Mouse (Mus musculus) mature B cell (primary cell): Measurements from ENCODE around the gene Prkce.

Experiments used
- in situ Hi-C: fragments of 300-500 bp; cut with MboI; formaldehyde crosslinking; loops from 2 replicates; pipeline ENCODE4 v1.14.3; 2019

Prkce gene

GRCm38 (mm10) chr17:86615592-86616291 lies 448.2 kb downstream of the Prkce start:
- in situ Hi-C loops, result no loop called here

- in situ Hi-C loops, result no loop called here
Measured at GRCm38 (mm10) chr17:86617570-86618237, 450.1 kb downstream of the Prkce start.

GRCm38 (mm10) chr17:86618431-86618861 lies 450.9 kb downstream of the Prkce start:
- in situ Hi-C loops, result no loop called here

- in situ Hi-C loops, result no loop called here
Measured at GRCm38 (mm10) chr17:86622862-86623261, 455.3 kb downstream of the Prkce start.

GRCm38 (mm10) chr17:86626523-86626922 lies 458.9 kb downstream of the Prkce start:
- in situ Hi-C loops, result no loop called here

GRCm38 (mm10) chr17:86633131-86633530 lies 465.5 kb downstream of the Prkce start:
- in situ Hi-C loops, result no loop called here

- in situ Hi-C loops, result no loop called here
Measured at GRCm38 (mm10) chr17:86637311-86637710, 469.7 kb downstream of the Prkce start.

GRCm38 (mm10) chr17:86639279-86639678 lies 471.7 kb downstream of the Prkce start:
- in situ Hi-C loops, result no loop called here

- in situ Hi-C loops, result no loop called here
Measured at GRCm38 (mm10) chr17:86647226-86647625, 479.6 kb downstream of the Prkce start.

GRCm38 (mm10) chr17:86648856-86649435 lies 481.4 kb downstream of the Prkce start:
- in situ Hi-C loops, result no loop called here

- in situ Hi-C loops, result no loop called here
Measured at GRCm38 (mm10) chr17:86650241-86650640, 482.7 kb downstream of the Prkce start.

- in situ Hi-C loops, result no loop called here
Measured at GRCm38 (mm10) chr17:86651091-86651490, 483.5 kb downstream of the Prkce start.

GRCm38 (mm10) chr17:86652751-86653150 lies 485.2 kb downstream of the Prkce start:
- in situ Hi-C loops, result no loop called here

- in situ Hi-C loops, result no loop called here
Measured at GRCm38 (mm10) chr17:86656369-86656768, 488.8 kb downstream of the Prkce start.

- in situ Hi-C loops, result no loop called here
Measured at GRCm38 (mm10) chr17:86662301-86662700, 494.7 kb downstream of the Prkce start.

GRCm38 (mm10) chr17:86663471-86663870 lies 495.9 kb downstream of the Prkce start:
- in situ Hi-C loops, result no loop called here

- in situ Hi-C loops, result no loop called here
Measured at GRCm38 (mm10) chr17:86667836-86668600, 500.4 kb downstream of the Prkce start.

GRCm38 (mm10) chr17:86669641-86670373 lies 502.2 kb downstream of the Prkce start:
- in situ Hi-C loops, result no loop called here

- in situ Hi-C loops, result no loop called here
Measured at GRCm38 (mm10) chr17:86670731-86671130, 503.1 kb downstream of the Prkce start.

GRCm38 (mm10) chr17:86674971-86675370 lies 507.4 kb downstream of the Prkce start:
- in situ Hi-C loops, result no loop called here

GRCm38 (mm10) chr17:86676336-86676735 lies 508.8 kb downstream of the Prkce start:
- in situ Hi-C loops, result no loop called here

- in situ Hi-C loops, result no loop called here
Measured at GRCm38 (mm10) chr17:86676909-86677308, 509.3 kb downstream of the Prkce start.
